Mouse (Mus musculus): ENCODE data around the gene Shisa9. TPM values are rescaled to one million over a fixed set of nuclear protein-coding genes. Genes with fewer than 3 reads are reported as not detected.

The Shisa9 gene
- total and polyA plus RNA-seq, 3 experiments = not detected

GRCm38 (mm10) chr16:12209355-12209754, 225.4 kb downstream of the Shisa9 start:
- in situ Hi-C loops (cut with MboI; ENCODE audit: low pct_ligation_motif_present, low pct_unique_long_range_greater_than_20kb, low sequenced_read_pairs) = loop anchor here (10.0 to 25.0 kb wide), 2 partner anchors 515 to 597 kb away; no protein-coding TSS in a partner anchor
- H3K4me1 ChIP-seq (ENCODE audit: control insufficient read depth in 1 of 2, insufficient read depth in 2 of 2) = no peaks in the 10 kb centered on the region
- H3K79me2 ChIP-seq (replicated peaks; ENCODE audit: control insufficient read depth, extremely low read depth, insufficient read depth, poor library complexity, severe bottlenecking) = no peaks in the 10 kb centered on the region
- no peak for DNase-seq (ENCODE audit: extremely low read depth)
- peaks cover 49% of the 10 kb centered on the region for H3K27me3 ChIP-seq (replicated peaks)
- no peak overlapping the region for H3K4me2 ChIP-seq (ENCODE audit: insufficient read depth, low read depth, poor library complexity, severe bottlenecking)
- dilution Hi-C loops (cut with MboI; ENCODE audit: extremely low pct_ligation_motif_present, extremely low pct_unique_long_range_greater_than_20kb, low sequenced_read_pairs) = no loop called here
- TF ChIP-seq MAFK (IDR thresholded peaks at IDR 0.05; ENCODE audit: insufficient replicate concordance, low read length) = no peak
- no peak for TF ChIP-seq JUND (conservative IDR thresholded peaks at IDR 0.05; ENCODE audit: low read depth, low read length)
- TF ChIP-seq POLR2A (IDR thresholded peaks at IDR 0.05; ENCODE audit: low read depth, low read length) = no peak
- no peak for TF ChIP-seq USF1 (IDR thresholded peaks at IDR 0.05; ENCODE audit: low read depth, low read length)
- TF ChIP-seq ELF1 (IDR thresholded peaks at IDR 0.05; ENCODE audit: low read depth, low read length) = no peak
- TF ChIP-seq GABPA (IDR thresholded peaks at IDR 0.05; ENCODE audit: insufficient replicate concordance, low read depth, low read length) = no peak
- TF ChIP-seq HCFC1 (IDR thresholded peaks at IDR 0.05; ENCODE audit: low read depth, low read length) = no peak
- no peak for TF ChIP-seq CHD2 (IDR thresholded peaks at IDR 0.05; ENCODE audit: low read length)
- no peak for TF ChIP-seq TBP (conservative IDR thresholded peaks at IDR 0.05; ENCODE audit: low read depth, low read length)
- no peak for TF ChIP-seq ZKSCAN1 (IDR thresholded peaks at IDR 0.05; ENCODE audit: borderline replicate concordance, low read depth, low read length)
- TF ChIP-seq NELFE (IDR thresholded peaks at IDR 0.05; ENCODE audit: low read depth, low read length) = no peak
- TF ChIP-seq SIN3A (IDR thresholded peaks at IDR 0.05; ENCODE audit: low read length) = no peak
- no peak for TF ChIP-seq MYC (IDR thresholded peaks at IDR 0.05; ENCODE audit: low read depth, low read length)
- no peak for TF ChIP-seq ZC3H11A (IDR thresholded peaks at IDR 0.05; ENCODE audit: low read depth, low read length)
- no peak for TF ChIP-seq MAX (IDR thresholded peaks at IDR 0.05; ENCODE audit: low read length)
- no peak for TF ChIP-seq JUN (IDR thresholded peaks at IDR 0.05; ENCODE audit: insufficient read depth, low read depth, low read length)
- no peak for TF ChIP-seq KAT2A (IDR thresholded peaks at IDR 0.05; ENCODE audit: insufficient replicate concordance, low read length)
- no peak for TF ChIP-seq ZNF384 (IDR thresholded peaks at IDR 0.05; ENCODE audit: low read depth, low read length)
- no peak for TF ChIP-seq BHLHE40 (IDR thresholded peaks at IDR 0.05; ENCODE audit: low read depth, low read length)
- no peak for TF ChIP-seq MEF2A (IDR thresholded peaks at IDR 0.05; ENCODE audit: borderline replicate concordance, low read depth, low read length)
- H3K9me3 ChIP-seq (replicated peaks; ENCODE audit: low read length) = no peaks in the 10 kb centered on the region
- H3K36me3 ChIP-seq (replicated peaks in 1 of 2; ENCODE audit: control insufficient read depth in 1 of 2, insufficient read depth in 1 of 2, low read length in 1 of 2) = no peaks in the 10 kb centered on the region
- no peak overlapping the region for H3K27ac ChIP-seq (ENCODE audit: insufficient read depth, low read depth)
- no peak overlapping the region for H3K9ac ChIP-seq (ENCODE audit: insufficient read depth, low read depth)
- H3K4me3 ChIP-seq (replicated peaks in 1 of 3; ENCODE audit: low read depth in 2 of 3, low read length in 2 of 3, poor library complexity in 1 of 3) = no peak overlapping the region

- no peaks in the 10 kb centered on the region for H3K9me3 ChIP-seq (replicated peaks; ENCODE audit: low read length)
- no peaks in the 10 kb centered on the region for H3K4me1 ChIP-seq (ENCODE audit: control insufficient read depth in 1 of 2, insufficient read depth in 2 of 2)
- H3K4me2 ChIP-seq (ENCODE audit: insufficient read depth, low read depth, poor library complexity, severe bottlenecking) = no peak overlapping the region
- H3K36me3 ChIP-seq (replicated peaks in 1 of 2; ENCODE audit: control insufficient read depth in 1 of 2, insufficient read depth in 1 of 2, low read length in 1 of 2) = no peaks in the 10 kb centered on the region
- in situ Hi-C loops (cut with MboI; ENCODE audit: low pct_ligation_motif_present, low pct_unique_long_range_greater_than_20kb, low sequenced_read_pairs) = loop anchor here (10.0 to 25.0 kb wide), 2 partner anchors 515 to 598 kb away; no protein-coding TSS in a partner anchor
- dilution Hi-C loops (cut with MboI; ENCODE audit: extremely low pct_ligation_motif_present, extremely low pct_unique_long_range_greater_than_20kb, low sequenced_read_pairs) = no loop called here
- no peaks in the 10 kb centered on the region for H3K79me2 ChIP-seq (replicated peaks; ENCODE audit: control insufficient read depth, extremely low read depth, insufficient read depth, poor library complexity, severe bottlenecking)
- no peak for DNase-seq (ENCODE audit: extremely low read depth)
- H3K27me3 ChIP-seq (replicated peaks) = peaks cover 50% of the 10 kb centered on the region
- no peak overlapping the region for H3K27ac ChIP-seq (ENCODE audit: insufficient read depth, low read depth)
- H3K9ac ChIP-seq (ENCODE audit: insufficient read depth, low read depth) = no peak overlapping the region
- TF ChIP-seq ETS1 (conservative IDR thresholded peaks at IDR 0.05; ENCODE audit: low read depth, low read length) (no peak), SMC3 (IDR thresholded peaks at IDR 0.05; ENCODE audit: low read depth, low read length) (no peak), E2F4 (IDR thresholded peaks at IDR 0.05; ENCODE audit: insufficient replicate concordance, low read depth, low read length) (no peak), SIN3A (IDR thresholded peaks at IDR 0.05; ENCODE audit: low read length) (no peak), ZNF384 (IDR thresholded peaks at IDR 0.05; ENCODE audit: low read depth, low read length) (no peak), USF2 (conservative IDR thresholded peaks at IDR 0.05; ENCODE audit: low read depth, low read length) (no peak), ZMIZ1 (IDR thresholded peaks at IDR 0.05; ENCODE audit: low read depth, low read length) (no peak), JUN (IDR thresholded peaks at IDR 0.05; ENCODE audit: insufficient read depth, low read depth, low read length) (no peak), ZKSCAN1 (IDR thresholded peaks at IDR 0.05; ENCODE audit: borderline replicate concordance, low read depth, low read length) (no peak), KAT2A (IDR thresholded peaks at IDR 0.05; ENCODE audit: insufficient replicate concordance, low read length) (no peak), HCFC1 (IDR thresholded peaks at IDR 0.05; ENCODE audit: low read depth, low read length) (no peak), PAX5 (IDR thresholded peaks at IDR 0.05; ENCODE audit: low read length) (no peak), JUND (conservative IDR thresholded peaks at IDR 0.05; ENCODE audit: low read depth, low read length) (no peak), BHLHE40 (IDR thresholded peaks at IDR 0.05; ENCODE audit: low read depth, low read length) (no peak), CHD2 (IDR thresholded peaks at IDR 0.05; ENCODE audit: low read length) (no peak), NRF1 (IDR thresholded peaks at IDR 0.05; ENCODE audit: low read depth, low read length) (no peak), ELF1 (IDR thresholded peaks at IDR 0.05; ENCODE audit: low read depth, low read length) (no peak), MYC (IDR thresholded peaks at IDR 0.05; ENCODE audit: low read depth, low read length) (no peak), POLR2AphosphoS2 (IDR thresholded peaks at IDR 0.05; ENCODE audit: low read depth, low read length) (no peak)
- no peak overlapping the region for H3K4me3 ChIP-seq (replicated peaks in 1 of 3; ENCODE audit: low read depth in 2 of 3, low read length in 2 of 3, poor library complexity in 1 of 3)
Observed at GRCm38 (mm10) chr16:12209819-12210218, 225.9 kb downstream of the Shisa9 start.
